Mouse (Mus musculus) splenic B cell, adult 2 months (primary cell): ENCODE measurements around the gene Ace3.

Source experiments
- DNase-seq: peaks from one replicate; pipeline ENCODE4 v3.0.0-alpha.2; 2011; ENCODE audit warnings: low read depth, low spot score
- H3K27me3 ChIP-seq: 2 replicates; pipeline ENCODE4 v1.6.1; 2012; ENCODE audit warnings: mild to moderate bottlenecking, low read length, moderate library complexity, mixed read lengths; ENCODE audit not compliant: control insufficient read depth, poor library complexity, insufficient read depth, severe bottlenecking
- H3K36me3 ChIP-seq: 2 replicates; pipeline ENCODE4 v1.6.1; 2012; ENCODE audit warnings: mild to moderate bottlenecking, low read length, moderate library complexity, mixed read lengths; ENCODE audit not compliant: control insufficient read depth, poor library complexity, insufficient read depth, severe bottlenecking

The Ace3 gene

DNA sequence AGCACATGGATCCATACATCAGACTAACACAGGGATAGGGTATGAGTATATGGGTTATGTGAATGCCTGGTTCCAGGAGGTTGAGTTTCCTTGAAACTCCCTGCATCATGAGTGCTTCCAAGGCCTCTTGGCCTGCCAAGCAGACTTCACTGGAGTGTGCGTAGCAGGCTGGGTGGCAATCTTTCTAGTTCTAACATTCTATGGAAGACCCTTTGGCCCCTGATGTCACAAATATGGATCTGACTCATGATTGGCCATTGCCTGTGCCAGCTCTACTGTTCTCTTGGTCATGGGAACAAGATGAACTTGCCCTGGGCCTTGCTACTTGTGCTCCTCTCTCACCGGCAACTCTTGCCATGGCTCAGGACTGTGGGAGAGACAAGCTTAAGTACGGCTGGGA is at the start of gene Ace3:
TSS of gene Ace3 (plus strand) at position 301 of the 400 bp plus-strand sequence.
- no peak for DNase-seq
- Histone ChIP-seq H3K36me3 (no peaks in the 10 kb centered on the region), H3K27me3 (no peaks in the 10 kb centered on the region)

DNA sequence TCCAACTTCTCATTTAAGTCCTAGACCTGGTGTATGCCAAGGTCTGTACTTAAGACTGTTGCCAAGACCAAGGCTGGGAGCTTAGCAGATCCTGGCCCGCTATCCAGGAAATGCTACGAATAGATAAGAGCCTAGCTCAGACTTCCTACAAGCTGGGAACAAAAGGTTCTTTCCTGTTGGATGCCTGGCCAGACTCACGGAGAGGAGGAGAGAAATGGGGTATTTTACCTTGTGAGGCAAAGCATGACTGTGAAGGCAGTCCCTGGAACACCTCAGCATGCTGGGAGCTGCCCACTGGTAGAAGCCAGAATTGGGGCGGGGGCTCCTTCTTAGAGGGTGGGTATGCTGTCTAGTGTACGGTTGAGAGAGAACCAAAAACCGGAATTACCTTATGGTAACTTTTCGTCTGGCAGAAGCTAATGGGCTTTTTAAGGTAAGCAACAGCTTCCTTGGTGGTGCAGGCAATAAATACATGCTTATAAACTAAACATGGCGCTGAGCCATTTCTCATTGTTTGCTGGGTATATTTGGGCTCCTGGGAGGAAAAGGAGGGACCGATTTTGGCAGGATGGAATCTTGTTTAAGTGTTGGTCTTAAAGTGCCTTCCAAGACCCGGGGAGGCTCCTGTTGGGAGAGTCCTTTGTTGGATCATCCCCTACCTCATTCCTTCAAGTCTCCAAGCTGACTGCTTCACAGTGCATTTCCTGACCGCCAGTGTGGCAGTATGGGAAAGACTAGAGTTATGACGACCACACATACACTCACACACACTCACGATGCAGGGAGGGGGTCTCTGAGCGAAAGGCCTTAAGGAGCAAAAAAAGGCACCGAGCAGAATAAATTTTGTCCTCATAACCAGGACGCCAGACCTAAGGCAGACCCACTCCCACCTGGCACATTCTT is 49.5 kb upstream of the Ace3 start:
- no peaks in the 10 kb centered on the region for H3K27me3 ChIP-seq
- H3K36me3 ChIP-seq: no peaks in the 10 kb centered on the region
- DNase-seq: no peak

GRCm38 (mm10) chr11:105946694-105947154 is 47.8 kb upstream of the Ace3 start:
- Histone ChIP-seq H3K27me3 (no peaks in the 10 kb centered on the region), H3K36me3 (no peaks in the 10 kb centered on the region)
- no peak for DNase-seq

DNA sequence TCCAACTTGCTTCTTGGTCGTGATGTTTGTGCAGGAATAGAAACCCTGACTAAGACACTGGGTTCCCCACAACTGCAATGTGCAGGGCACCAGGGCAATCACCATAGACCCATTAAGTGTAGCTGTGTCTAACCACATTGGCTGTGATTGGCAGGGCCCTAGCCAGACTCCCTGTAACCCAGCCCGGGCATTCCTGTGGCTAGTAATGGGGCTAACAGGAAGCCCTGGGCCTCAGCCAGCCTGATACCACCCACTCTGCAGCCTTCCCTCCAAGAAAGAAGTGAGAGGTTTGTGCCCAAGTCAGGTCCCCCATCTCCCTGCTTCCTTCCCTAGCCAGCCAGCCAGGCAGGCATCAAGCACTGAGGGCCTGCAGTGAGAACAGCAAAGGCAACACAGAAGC is 46.2 kb upstream of the Ace3 start:
- Histone ChIP-seq H3K27me3 (no peaks in the 10 kb centered on the region), H3K36me3 (no peaks in the 10 kb centered on the region)
- DNase-seq: no peak

DNA sequence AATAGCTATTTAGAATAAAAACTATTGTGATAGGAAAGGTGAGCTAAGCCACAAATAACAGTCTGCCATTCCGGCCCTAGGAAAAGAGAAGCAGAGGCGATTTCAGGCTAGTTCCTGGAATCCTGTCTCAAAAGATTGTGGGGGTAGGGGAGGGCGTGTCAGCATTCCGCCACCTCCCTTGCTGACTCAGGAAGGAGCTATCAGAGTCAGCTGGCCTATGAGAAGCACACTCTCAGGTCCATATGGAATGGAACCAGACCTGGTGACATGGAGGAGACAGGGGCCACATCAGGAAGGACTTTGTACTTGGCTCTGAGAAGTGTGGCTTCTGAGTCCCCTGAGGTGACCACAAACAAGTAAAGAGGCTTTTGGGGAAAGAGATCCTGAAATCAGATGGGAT is 44.0 kb upstream of the Ace3 start:
- DNase-seq: no peak
- H3K36me3 ChIP-seq: no peaks in the 10 kb centered on the region

GRCm38 (mm10) chr11:105951601-105952044 is 42.9 kb upstream of the Ace3 start:
- H3K27me3 ChIP-seq: no peaks in the 10 kb centered on the region
- no peak for DNase-seq

More for the DNA sequence above, 44.0 kb upstream of the Ace3 start:
- H3K27me3 ChIP-seq: no peaks in the 10 kb centered on the region

GRCm38 (mm10) chr11:105952111-105952510 is 42.4 kb upstream of the Ace3 start:
- DNase-seq: no peak
- H3K36me3 ChIP-seq: no peaks in the 10 kb centered on the region
- H3K27me3 ChIP-seq: no peaks in the 10 kb centered on the region

More at GRCm38 (mm10) chr11:105951601-105952044, 42.9 kb upstream of the Ace3 start:
- H3K36me3 ChIP-seq: no peaks in the 10 kb centered on the region

- DNase-seq: no peak
- no peaks in the 10 kb centered on the region for H3K36me3 ChIP-seq
- no peaks in the 10 kb centered on the region for H3K27me3 ChIP-seq
These were observed 41.5 kb upstream of the Ace3 start, which contains the start of gene Cyb561 for GRCm38 (mm10) chr11:105952911-105953386. Gene Cyb561 (minus strand): TSS chr11:105953336.

DNA sequence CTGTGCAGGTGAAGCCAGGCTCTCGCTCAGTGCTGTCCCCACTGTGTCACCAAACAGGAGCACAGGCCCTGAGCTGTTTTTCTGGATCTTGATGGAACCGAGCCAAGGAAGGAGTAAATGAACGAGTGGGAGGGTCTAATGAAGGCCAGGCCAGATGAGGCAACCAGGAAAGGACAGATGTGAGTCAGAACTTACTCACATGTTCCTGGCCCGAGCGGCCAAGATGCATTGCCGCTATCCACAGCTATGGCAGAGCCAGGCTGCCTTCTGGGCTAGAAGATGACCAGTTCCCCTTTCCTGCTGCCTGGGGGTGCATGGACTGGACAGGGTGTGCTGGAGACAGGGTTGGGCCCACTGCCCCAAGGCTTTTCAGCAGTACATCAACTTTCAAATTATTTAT is 41.1 kb upstream of the Ace3 start:
- Histone ChIP-seq H3K27me3 (no peaks in the 10 kb centered on the region), H3K36me3 (no peaks in the 10 kb centered on the region)
- no peak for DNase-seq

DNA sequence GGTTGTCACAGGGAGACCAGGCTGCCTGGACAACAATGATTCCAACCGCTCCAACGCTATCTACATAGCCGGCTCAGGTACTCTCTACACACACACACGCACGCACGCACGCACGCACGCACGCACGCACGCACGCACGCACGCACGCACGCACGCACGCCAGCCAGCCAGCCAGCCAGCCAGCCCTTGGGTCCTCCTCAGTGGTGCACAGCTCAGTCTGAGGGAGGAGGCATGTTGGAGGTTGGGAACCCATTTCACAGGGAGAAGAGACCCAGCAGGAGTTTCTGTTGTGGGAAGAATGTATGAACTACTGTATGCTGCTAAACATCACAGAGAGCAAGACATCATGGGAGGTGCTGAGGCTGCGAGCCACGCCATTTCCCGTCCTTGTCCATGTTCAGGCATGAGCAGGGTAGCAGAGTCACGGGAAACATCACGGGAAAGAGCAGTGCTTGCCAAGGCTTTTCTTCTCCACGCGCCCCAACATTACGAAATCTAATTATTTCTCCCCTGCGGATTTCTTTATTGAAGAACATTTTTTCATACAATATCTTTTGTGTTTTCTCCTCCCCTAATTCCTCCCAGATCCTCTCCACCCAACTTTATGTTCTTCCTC is 38.6 kb upstream of the Ace3 start:
- DNase-seq: no peak
- Histone ChIP-seq H3K36me3 (no peaks in the 10 kb centered on the region), H3K27me3 (no peaks in the 10 kb centered on the region)

DNA sequence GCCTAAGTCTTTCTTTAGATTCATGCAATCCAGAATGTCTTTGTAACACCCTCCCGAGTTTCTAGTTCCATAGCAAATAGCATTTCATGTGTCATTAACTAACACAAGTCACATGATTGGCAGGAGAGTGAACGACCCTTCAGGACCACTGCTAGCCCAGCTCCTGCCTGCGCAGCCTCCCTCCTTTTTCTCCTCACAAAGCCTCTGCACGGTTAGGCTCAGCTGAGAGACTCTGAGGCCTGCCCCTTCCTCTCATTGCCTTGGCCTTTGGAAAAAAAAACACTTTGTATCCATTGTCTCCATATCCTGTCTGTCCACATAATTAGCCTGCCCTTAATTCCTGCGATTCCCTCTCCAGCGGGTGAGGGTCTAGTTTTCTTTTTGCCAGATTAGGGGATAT is 37.0 kb upstream of the Ace3 start:
- DNase-seq: no peak
- Histone ChIP-seq H3K27me3 (no peaks in the 10 kb centered on the region), H3K36me3 (no peaks in the 10 kb centered on the region)

GRCm38 (mm10) chr11:105958566-105958965 is 35.9 kb upstream of the Ace3 start:
- no peak for DNase-seq
- H3K36me3 ChIP-seq: no peaks in the 10 kb centered on the region
- H3K27me3 ChIP-seq: no peaks in the 10 kb centered on the region

GRCm38 (mm10) chr11:105959355-105959754 is 35.1 kb upstream of the Ace3 start:
- Histone ChIP-seq H3K27me3 (no peaks in the 10 kb centered on the region), H3K36me3 (no peaks in the 10 kb centered on the region)
- peak; percentile 16 for DNase-seq

GRCm38 (mm10) chr11:105964691-105965090 is 29.8 kb upstream of the Ace3 start:
- Histone ChIP-seq H3K27me3 (no peaks in the 10 kb centered on the region), H3K36me3 (no peaks in the 10 kb centered on the region)
- DNase-seq: no peak

DNA sequence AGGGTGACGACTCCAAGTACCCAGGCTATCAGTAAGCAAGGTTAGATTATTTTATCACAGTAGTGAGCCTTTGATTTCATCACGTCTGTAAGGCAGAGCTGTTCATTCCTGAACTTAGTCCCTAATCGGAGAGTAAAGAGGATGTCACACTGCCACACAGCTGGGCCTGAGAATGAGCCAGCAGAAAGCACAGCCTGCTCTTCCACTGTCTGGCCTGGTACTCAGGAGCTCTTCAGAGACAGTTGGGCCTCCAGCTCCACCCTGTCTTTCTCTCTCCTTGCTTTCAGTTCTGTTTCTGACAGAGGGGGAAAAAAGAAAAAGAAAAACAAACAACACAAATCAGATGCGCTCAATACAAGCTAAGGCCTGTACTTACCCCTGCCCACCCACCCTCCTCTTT is 28.2 kb upstream of the Ace3 start:
- no peaks in the 10 kb centered on the region for H3K36me3 ChIP-seq
- no peaks in the 10 kb centered on the region for H3K27me3 ChIP-seq
- DNase-seq: no peak
